Mouse (Mus musculus) forebrain, embryonic 13.5 days (tissue): ENCODE data around the gene Npas3. TPM values are rescaled to one million over a fixed set of nuclear protein-coding genes. Genes with fewer than 3 reads are reported as not detected.

Experiments used
- ATAC-seq: fragments of 200-750 bp; cut with Nextera tagmentation; 2 replicates; pipeline ENCODE4 v1.8.0; 2017
- H3K27ac ChIP-seq: fragments of 300-500 bp; sonication (generic); 2 replicates; pipeline ENCODE4 v1.5.1; 2015; ENCODE audit warnings: inconsistent platforms, mild to moderate bottlenecking, moderate library complexity
- H3K27me3 ChIP-seq: fragments of 300-500 bp; sonication (generic); 2 replicates; pipeline ENCODE4 v1.6.1; 2015; ENCODE audit warnings: mild to moderate bottlenecking, inconsistent platforms
- H3K36me3 ChIP-seq: fragments of 300-500 bp; sonication (generic); 2 replicates; pipeline ENCODE4 v1.6.1; 2015; ENCODE audit warnings: mild to moderate bottlenecking, inconsistent platforms; ENCODE audit not compliant: poor library complexity, severe bottlenecking
- H3K4me1 ChIP-seq: fragments of 300-500 bp; sonication (generic); 2 replicates; pipeline ENCODE4 v1.6.1; 2015; ENCODE audit warnings: inconsistent platforms
- H3K4me2 ChIP-seq: fragments of 300-500 bp; sonication (generic); 2 replicates; pipeline ENCODE4 v1.6.1; 2015; ENCODE audit warnings: inconsistent platforms, mild to moderate bottlenecking, moderate library complexity
- H3K4me3 ChIP-seq: fragments of 300-500 bp; sonication (generic); 2 replicates; pipeline ENCODE4 v1.5.1; 2015; ENCODE audit warnings: mild to moderate bottlenecking, inconsistent platforms
- H3K9ac ChIP-seq: fragments of 300-500 bp; sonication (generic); 2 replicates; pipeline ENCODE4 v1.6.1; 2015; ENCODE audit warnings: mild to moderate bottlenecking, inconsistent platforms
- H3K9me3 ChIP-seq: fragments of 300-500 bp; sonication (generic); replicated peaks from 2 replicates; pipeline ENCODE4 v1.6.1; 2016; ENCODE audit warnings: inconsistent platforms
- WGBS: fragments of 180-500 bp; shearing (Covaris S2); methylation state at CpG from one replicate; pipeline ENCODE4 v1.1.7; 2015; 5-methylcytosine and 5-hydroxymethylcytosine counted together
- polyA plus RNA-seq: library from polyadenylated mRNA; unstranded; fragments of >200 nt; fragmentation: Nextera tagmentation; extraction: Ambion mirVana; gene quantifications from 2 replicates; pipeline ENCODE4 v1.2.1, GENCODE M21; 2015

The Npas3 gene
- 16.8 and 17.8 TPM in 2 replicates for polyA plus RNA-seq

DNA sequence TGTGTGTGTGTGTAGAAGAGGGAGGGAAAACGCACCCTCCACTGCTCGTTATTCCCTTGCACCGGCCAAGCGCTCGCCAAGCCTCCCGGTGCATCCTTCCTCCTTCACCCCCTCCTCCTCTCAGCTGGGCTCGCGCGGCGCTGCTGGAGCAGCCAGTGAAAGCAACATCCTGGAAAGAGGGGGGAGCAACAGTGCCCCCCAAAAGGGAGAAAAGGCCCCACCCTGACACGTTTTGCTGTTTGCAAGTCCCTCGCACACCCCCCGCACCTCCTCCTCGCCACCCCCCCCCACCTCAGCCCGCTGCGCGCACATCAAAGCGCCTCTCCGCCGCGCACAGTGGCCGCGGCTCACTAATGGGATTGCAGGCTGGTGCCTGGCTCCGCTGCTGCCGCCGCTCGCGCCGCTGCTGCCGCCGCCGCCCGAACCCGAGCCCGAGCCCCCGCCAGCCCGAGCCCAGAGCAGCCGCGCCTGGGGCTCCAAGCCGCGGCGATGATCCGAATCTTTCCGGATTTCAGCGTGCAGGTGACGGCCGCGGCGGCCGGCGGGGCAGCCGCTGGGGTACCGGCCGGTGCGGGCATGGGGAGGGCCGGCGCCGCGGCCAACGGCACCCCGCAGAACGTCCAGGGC, at the start of gene Npas3:
Npas3 (plus strand) TSS at position 577 of the 627 bp plus-strand sequence.
- Histone ChIP-seq H3K9me3 (no peaks in the 10 kb centered on the region), H3K27me3 (no peaks in the 10 kb centered on the region), H3K4me2 (peak within 1 kb of the TSS; percentile 87), H3K27ac (peak within 1 kb of the TSS; percentile 91), H3K4me1 (peaks cover 45% of the 10 kb centered on the region), H3K9ac (peak within 1 kb of the TSS; percentile 85), H3K4me3 (peak within 1 kb of the TSS; percentile 62), H3K36me3 (no peaks in the 10 kb centered on the region)
- 1% methylated on average over 49 of the region's 62 CpGs for WGBS
- peak; percentile 78 for ATAC-seq

DNA sequence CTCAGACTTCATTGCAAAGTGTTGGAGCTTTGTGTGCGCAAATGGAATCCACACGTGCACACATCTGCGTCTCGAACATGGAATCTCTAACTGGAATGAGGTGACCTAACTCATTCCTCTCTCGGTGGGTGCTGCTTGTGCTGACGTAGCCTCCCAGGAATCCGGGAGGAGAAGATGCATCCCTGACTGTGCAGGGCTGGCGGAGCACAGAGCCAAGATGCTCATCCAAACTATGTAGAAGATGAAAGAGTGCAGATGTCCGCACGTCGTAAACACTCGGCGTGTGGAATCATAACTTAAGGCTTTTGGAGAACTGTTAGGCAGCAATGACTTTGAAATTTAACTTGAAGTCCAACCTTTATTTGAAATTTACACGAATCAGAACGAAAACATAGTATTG, 31.3 kb upstream of the Npas3 start:
- no peaks in the 10 kb centered on the region for H3K27me3 ChIP-seq
- no peak overlapping the region for H3K27ac ChIP-seq
- H3K9ac ChIP-seq = no peak overlapping the region
- ATAC-seq = no peak
- H3K4me1 ChIP-seq = no peaks in the 10 kb centered on the region
- no peaks in the 10 kb centered on the region for H3K9me3 ChIP-seq
- no peak overlapping the region for H3K4me3 ChIP-seq
- no peaks in the 10 kb centered on the region for H3K36me3 ChIP-seq
- WGBS = 95% methylated on average over 15 of the region's 15 CpGs
- H3K4me2 ChIP-seq = no peak overlapping the region

DNA sequence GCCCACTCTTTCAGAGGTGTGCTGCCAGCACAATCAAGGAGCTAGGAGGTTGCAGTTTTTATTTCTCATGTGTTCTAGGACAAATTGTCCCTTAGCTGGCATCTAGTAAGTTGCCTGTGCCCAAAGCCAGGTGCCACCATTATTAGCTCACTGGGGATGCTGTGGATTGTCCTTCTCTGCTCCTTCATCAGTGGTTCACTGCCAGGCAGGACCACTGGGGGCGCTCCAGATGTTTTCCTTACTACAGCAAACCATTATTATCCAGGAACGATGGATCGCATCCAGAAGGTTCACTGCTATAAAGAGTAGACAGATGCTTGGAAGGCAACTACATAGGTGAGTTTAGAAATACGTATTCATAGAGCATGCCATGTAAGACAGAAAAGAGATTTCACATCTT, 25.7 kb upstream of the Npas3 start:
- Histone ChIP-seq H3K4me3 (no peak overlapping the region), H3K4me1 (no peaks in the 10 kb centered on the region), H3K9me3 (no peaks in the 10 kb centered on the region), H3K36me3 (no peaks in the 10 kb centered on the region), H3K4me2 (no peak overlapping the region), H3K9ac (no peak overlapping the region), H3K27ac (no peak overlapping the region), H3K27me3 (no peaks in the 10 kb centered on the region)
- 71% methylated on average over 4 of the region's 4 CpGs for WGBS
- no peak for ATAC-seq

DNA sequence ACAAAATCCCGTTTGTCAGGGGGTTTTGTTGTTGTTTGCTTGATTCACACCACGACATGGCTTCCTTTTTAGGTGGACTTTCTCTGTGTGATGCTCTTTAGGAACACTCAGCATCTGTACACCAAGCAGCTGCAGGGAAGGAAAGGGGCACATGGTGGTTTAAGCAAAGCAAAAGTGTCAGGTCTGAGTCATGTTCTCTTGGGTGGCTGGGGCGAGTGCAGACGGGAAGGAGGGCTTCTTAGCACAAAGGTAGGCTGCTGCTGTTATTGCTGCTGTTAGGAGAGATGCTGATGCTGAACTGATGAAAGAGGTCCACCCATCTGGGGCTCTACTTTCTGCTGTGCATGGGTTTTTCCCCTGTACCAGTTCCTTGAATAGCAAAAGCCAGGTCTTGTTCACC, 21.1 kb upstream of the Npas3 start:
- no peak overlapping the region for H3K4me2 ChIP-seq
- H3K4me3 ChIP-seq = no peak overlapping the region
- H3K27ac ChIP-seq = no peak overlapping the region
- no peaks in the 10 kb centered on the region for H3K9me3 ChIP-seq
- H3K9ac ChIP-seq = no peak overlapping the region
- no peak for ATAC-seq
- WGBS = 71% methylated on average over 4 of the region's 4 CpGs
- no peaks in the 10 kb centered on the region for H3K27me3 ChIP-seq
- no peaks in the 10 kb centered on the region for H3K36me3 ChIP-seq
- H3K4me1 ChIP-seq = no peaks in the 10 kb centered on the region

DNA sequence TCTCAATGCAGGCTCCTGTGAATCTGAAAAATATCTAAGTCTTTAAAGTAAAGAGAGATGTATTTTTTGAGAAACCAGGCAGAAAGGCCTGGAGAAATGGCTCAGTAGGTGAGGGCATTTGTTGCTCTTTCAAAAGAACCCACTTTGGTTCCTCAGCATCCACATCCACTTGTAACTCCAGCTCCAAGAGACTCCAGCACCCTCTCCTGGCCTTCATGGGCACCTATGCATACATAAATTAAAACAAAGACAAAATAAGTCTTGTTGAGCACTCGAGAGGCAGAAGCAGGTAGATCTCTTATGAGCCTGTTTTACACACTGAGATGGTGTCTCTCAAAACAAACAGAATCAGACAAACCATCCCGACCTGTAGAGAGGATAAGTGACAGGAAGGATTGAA, 19.1 kb upstream of the Npas3 start:
- H3K4me2 ChIP-seq = no peak overlapping the region
- WGBS = 79% methylated on average over 2 of the region's 2 CpGs
- no peak overlapping the region for H3K4me3 ChIP-seq
- H3K4me1 ChIP-seq = no peaks in the 10 kb centered on the region
- no peak overlapping the region for H3K9ac ChIP-seq
- H3K27me3 ChIP-seq = no peaks in the 10 kb centered on the region
- H3K27ac ChIP-seq = no peak overlapping the region
- ATAC-seq = no peak
- no peaks in the 10 kb centered on the region for H3K36me3 ChIP-seq
- no peaks in the 10 kb centered on the region for H3K9me3 ChIP-seq

DNA sequence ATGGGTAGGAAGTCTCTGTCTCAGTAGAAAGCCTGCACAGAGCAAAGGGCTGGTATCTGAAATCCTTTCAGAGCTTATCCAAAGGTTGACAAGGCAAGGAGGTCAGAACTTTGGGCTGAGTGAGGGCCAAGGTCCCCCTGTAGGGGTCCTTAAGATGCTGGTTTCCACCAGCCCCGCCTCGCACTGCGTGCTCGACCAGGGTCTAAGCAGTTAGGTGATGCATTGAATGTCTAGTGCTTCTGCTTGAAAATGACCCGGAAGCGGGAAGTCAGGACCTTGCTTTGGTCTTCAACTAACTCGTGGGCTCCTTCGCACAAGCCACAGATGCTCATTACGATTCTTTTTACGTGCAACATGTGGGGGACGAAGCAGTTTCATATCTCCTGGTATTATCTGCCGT, 2.3 kb upstream of the Npas3 start:
- WGBS = 3% methylated on average over 12 of the region's 12 CpGs
- H3K4me2 ChIP-seq = peak overlapping the region; percentile 87

DNA sequence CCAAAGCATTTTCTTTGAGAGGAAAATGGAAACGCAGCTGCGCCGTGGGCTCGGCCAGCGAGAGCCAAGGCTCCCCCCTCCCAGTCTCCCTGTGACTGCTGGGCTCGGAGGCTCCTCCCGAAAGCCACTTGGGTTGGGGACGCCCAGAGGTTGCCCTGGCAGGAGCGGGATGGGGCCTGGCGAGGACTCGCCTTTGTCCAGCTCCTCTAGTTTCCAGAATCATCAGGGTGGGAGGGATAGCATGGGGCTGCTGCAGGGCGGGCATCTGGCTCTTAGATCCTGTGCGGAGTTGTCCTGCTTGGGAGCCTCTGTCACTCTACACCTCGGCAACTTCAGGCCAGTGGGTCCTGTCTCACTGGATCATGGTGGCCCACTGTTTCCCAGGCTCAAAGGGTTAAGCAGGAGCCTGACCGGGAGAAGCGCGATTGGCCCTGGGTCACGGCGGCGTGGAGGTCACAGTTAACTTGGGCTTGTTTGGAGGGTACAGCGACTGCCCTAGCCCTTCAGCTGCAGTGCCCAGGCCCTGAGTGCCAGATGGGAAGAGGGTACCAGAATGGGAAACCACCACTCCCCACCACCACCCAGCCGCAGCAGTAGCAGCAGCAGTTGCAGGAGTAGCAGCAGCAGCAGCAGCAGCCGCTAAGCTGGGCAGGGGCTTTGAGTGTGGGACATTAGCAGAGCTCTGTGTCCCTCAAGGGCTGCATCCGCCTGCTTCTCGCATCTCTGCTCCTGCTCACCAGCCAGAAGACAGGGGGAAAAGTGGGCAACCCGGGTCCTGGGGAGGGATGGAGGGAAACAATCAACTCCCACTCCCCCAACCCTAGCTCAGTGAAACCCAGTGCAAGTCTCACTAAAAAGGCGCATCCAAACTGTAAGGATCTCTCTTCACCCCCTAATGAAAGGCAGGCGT, 1.6 kb upstream of the Npas3 start:
- Histone ChIP-seq H3K36me3 (no peaks in the 10 kb centered on the region), H3K9me3 (no peaks in the 10 kb centered on the region), H3K4me2 (peak overlapping the region; percentile 87), H3K27me3 (0 out of 2 replicates have a peak, but pooled peaks cover 2% of the 10 kb centered on the region), H3K9ac (peak overlapping the region; percentile 85), H3K27ac (peak overlapping the region; percentile 91), H3K4me3 (peak overlapping the region; percentile 62), H3K4me1 (peaks cover 44% of the 10 kb centered on the region)
- ATAC-seq = peak; percentile 48
- 2% methylated on average over 28 of the region's 28 CpGs for WGBS

More for the DNA sequence above, 2.3 kb upstream of the Npas3 start:
- Histone ChIP-seq H3K4me1 (peaks cover 38% of the 10 kb centered on the region), H3K9ac (peak overlapping the region; percentile 85), H3K36me3 (no peaks in the 10 kb centered on the region), H3K27ac (no peak overlapping the region), H3K9me3 (no peaks in the 10 kb centered on the region), H3K27me3 (0 out of 2 replicates have a peak, but pooled peaks cover 4% of the 10 kb centered on the region), H3K4me3 (peak overlapping the region; percentile 62)
- ATAC-seq = no peak

DNA sequence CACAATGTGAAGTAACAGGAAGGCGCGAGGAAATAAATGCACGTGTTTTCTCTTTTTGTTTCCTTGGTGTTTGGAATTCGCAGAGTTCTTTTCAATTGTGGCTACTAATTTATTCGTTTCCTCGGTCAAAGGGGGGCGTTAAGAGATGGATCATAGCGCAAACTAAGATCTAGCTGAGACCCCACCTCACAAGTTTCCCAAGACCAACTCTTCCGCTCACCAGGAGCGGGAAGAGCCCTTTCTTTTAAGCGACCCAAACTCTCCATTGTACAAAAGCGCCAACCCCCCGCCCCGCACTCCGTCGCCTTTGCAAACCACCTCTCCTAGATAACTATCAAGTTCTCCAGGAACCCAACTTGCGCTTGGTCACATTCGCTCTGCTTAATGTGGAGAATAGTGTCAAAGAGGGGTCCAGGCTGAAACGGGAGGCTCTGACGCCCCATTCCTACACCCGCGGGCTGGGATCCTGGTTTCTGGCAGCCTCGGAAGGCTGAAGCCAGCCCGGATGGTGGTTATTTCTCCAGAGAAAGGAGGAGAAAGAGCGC, 914 bp upstream of the Npas3 start:
- peak overlapping the region; percentile 87 for H3K4me2 ChIP-seq
- H3K36me3 ChIP-seq = no peaks in the 10 kb centered on the region
- peak; percentile 7; the same call in 1 of the 2 replicates for ATAC-seq
- peak overlapping the region; percentile 85 for H3K9ac ChIP-seq
- peak overlapping the region; percentile 62 for H3K4me3 ChIP-seq
- H3K27ac ChIP-seq = peak overlapping the region; percentile 91
- WGBS = 0% methylated on average over 25 of the region's 25 CpGs
- H3K9me3 ChIP-seq = no peaks in the 10 kb centered on the region
- no peaks in the 10 kb centered on the region for H3K27me3 ChIP-seq
- peaks cover 45% of the 10 kb centered on the region for H3K4me1 ChIP-seq

DNA sequence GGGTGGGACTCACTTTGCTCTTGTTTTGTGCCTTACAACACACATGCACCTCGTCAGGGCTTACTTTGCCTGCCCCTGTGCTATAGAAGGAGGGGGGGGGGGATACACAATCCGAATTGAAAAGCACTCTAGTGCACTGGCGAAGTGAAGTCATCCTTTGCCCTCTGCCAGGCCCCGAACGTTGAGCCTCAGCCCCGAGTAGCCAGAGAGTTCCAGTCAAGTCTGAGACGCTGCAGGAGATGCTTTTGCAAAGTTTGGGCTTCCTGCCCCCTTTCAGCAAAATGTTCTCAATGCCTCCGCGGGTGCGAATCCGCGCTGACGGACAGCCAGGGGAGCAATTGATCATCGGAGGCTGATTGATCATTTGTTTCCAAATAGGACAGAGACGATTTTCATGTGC, 319 bp downstream of the Npas3 start:
- peak overlapping the region; percentile 62 for H3K4me3 ChIP-seq
- no peaks in the 10 kb centered on the region for H3K9me3 ChIP-seq
- no peaks in the 10 kb centered on the region for H3K36me3 ChIP-seq
- peaks cover 45% of the 10 kb centered on the region for H3K4me1 ChIP-seq
- no peaks in the 10 kb centered on the region for H3K27me3 ChIP-seq
- H3K4me2 ChIP-seq = peak overlapping the region; percentile 87
- no peak for ATAC-seq
- peak overlapping the region; percentile 91 for H3K27ac ChIP-seq
- peak overlapping the region; percentile 85 for H3K9ac ChIP-seq
- WGBS = under 1% methylated on average over 15 of the region's 15 CpGs

DNA sequence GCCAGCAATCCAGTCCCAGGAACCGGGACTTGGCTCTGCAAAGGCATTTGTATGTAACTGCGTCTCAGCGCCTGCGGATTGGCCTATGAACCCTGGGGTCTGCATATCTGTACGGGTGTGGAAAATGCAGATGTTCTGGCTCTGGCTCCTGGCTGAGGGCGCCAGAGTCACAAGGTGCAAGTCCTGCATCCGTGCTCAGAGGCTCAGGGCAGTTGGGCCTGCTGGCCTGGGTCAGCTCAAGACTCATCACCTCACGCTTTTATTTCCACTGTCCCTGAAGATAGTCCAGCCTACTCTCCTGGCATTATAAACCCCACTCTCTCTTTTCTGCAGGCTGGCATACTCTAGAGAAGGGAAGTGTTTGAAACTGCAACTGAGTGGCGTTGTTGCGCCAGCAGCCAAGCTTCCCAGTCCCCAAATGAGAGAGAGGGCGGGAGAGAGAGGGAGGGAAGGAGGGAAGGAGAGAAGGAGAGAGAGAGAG, 3.3 kb downstream of the Npas3 start:
- peak overlapping the region; percentile 98 for H3K9ac ChIP-seq
- WGBS = under 1% methylated on average over 9 of the region's 11 CpGs
- H3K27me3 ChIP-seq = no peaks in the 10 kb centered on the region
- H3K27ac ChIP-seq = peak overlapping the region; percentile 99
- peak overlapping the region; percentile 84 for H3K4me3 ChIP-seq
- no peaks in the 10 kb centered on the region for H3K36me3 ChIP-seq
- peak; percentile 36 for ATAC-seq
- H3K4me1 ChIP-seq = peaks cover 54% of the 10 kb centered on the region
- H3K9me3 ChIP-seq = no peaks in the 10 kb centered on the region
- H3K4me2 ChIP-seq = peak overlapping the region; percentile 71

DNA sequence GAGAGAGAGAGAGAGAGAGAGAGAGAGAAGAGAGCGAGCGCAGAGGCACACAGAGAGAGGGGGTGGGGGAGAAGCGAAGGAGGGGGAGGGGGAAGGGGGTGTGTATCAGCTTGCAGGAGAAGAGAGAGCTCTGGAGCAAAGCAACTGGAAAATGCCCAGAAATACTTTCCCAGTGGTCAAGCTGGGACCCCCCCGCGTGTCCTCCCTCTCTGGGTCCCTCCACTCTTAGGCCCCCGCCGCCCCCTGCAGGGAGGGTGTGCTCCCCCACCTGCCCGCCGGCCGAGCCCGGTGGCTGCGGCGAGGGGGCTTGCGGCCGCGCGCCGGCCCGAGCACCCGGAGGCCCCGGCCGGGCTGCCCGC, 3.7 kb downstream of the Npas3 start:
- Histone ChIP-seq H3K27ac (peak overlapping the region; percentile 99), H3K4me3 (peak overlapping the region; percentile 84), H3K4me2 (peak overlapping the region; percentile 71), H3K9ac (peak overlapping the region; percentile 98), H3K36me3 (no peaks in the 10 kb centered on the region), H3K9me3 (no peaks in the 10 kb centered on the region), H3K4me1 (peaks cover 53% of the 10 kb centered on the region), H3K27me3 (no peaks in the 10 kb centered on the region)
- ATAC-seq = peak; percentile 41
- WGBS = 0% methylated on average over 8 of the region's 23 CpGs
